Mouse (Mus musculus) CH12.LX (cell line): ENCODE measurements around the gene Ece1. TPM values are rescaled to one million over a fixed set of nuclear protein-coding genes. Genes with fewer than 3 reads are reported as not detected.

Source experiments
- DNase-seq: peaks from one replicate; pipeline ENCODE4 v3.0.0-alpha.2; 2013; ENCODE audit errors: extremely low read depth
- H3K27ac ChIP-seq: 2 replicates; pipeline ENCODE4 v1.5.1; 2012; ENCODE audit warnings: low read depth, mild to moderate bottlenecking, control low read depth, moderate library complexity; ENCODE audit not compliant: insufficient read depth
- H3K27me3 ChIP-seq: replicated peaks from 2 replicates; pipeline ENCODE3; 2012; ENCODE audit warnings: inconsistent platforms
- H3K36me3 ChIP-seq, 2 experiments: replicated peaks in 1 of 2; 2 replicates each; pipeline versions ENCODE3 to v1.6.1; 2012; ENCODE audit warnings: inconsistent platforms in 1 of 2, low read length in 1 of 2, mild to moderate bottlenecking in 1 of 2, mixed read lengths in 1 of 2, moderate library complexity in 1 of 2; ENCODE audit not compliant: control insufficient read depth in 1 of 2, insufficient read depth in 1 of 2
- H3K4me1 ChIP-seq, 2 experiments: 2 replicates each; pipeline ENCODE4 v1.6.1; 2012; ENCODE audit warnings: inconsistent platforms in 1 of 2, moderate library complexity in 1 of 2; ENCODE audit not compliant: insufficient read depth in 2 of 2, control insufficient read depth in 1 of 2
- H3K4me2 ChIP-seq: 2 replicates; pipeline ENCODE4 v1.6.1; 2012; ENCODE audit warnings: low read depth, mild to moderate bottlenecking, control low read depth; ENCODE audit not compliant: poor library complexity, insufficient read depth, severe bottlenecking
- H3K4me3 ChIP-seq, 3 experiments: fragments of 150-350 bp in 1 of 3; sonication (generic) in 1 of 3; replicated peaks in 1 of 3; 2 replicates each; pipeline versions ENCODE3 to v1.5.1; 2011 to 2012; ENCODE audit warnings: low read depth in 2 of 3, low read length in 2 of 3, mild to moderate bottlenecking in 2 of 3, moderate library complexity in 2 of 3, control low read depth in 1 of 3, improper control_type of control experiment in 1 of 3, inconsistent platforms in 1 of 3, mixed read lengths in 1 of 3; ENCODE audit not compliant: poor library complexity in 1 of 3
- H3K79me2 ChIP-seq: replicated peaks from 2 replicates; pipeline ENCODE4 v1.6.1; 2012; ENCODE audit warnings: mild to moderate bottlenecking, moderate library complexity; ENCODE audit not compliant: control insufficient read depth, poor library complexity, insufficient read depth, severe bottlenecking; ENCODE audit errors: extremely low read depth
- H3K9ac ChIP-seq: 2 replicates; pipeline ENCODE4 v1.6.1; 2012; ENCODE audit warnings: low read depth, mild to moderate bottlenecking, control low read depth, moderate library complexity; ENCODE audit not compliant: insufficient read depth
- H3K9me3 ChIP-seq: replicated peaks from 2 replicates; pipeline ENCODE3; 2012; ENCODE audit warnings: low read length, inconsistent platforms, mixed read lengths
- CTCF ChIP-seq, 2 experiments: IDR thresholded peaks in 1 of 2; conservative IDR thresholded peaks in 1 of 2; 2 replicates each; pipeline ENCODE4 v1.5.1; 2011 to 2012; ENCODE audit warnings: low read depth in 2 of 2, low read length in 2 of 2, improper control_type of control experiment in 1 of 2, inconsistent platforms in 1 of 2, mild to moderate bottlenecking in 1 of 2, moderate library complexity in 1 of 2
- EP300 ChIP-seq: IDR thresholded peaks from 2 replicates; pipeline ENCODE4 v1.6.1; 2011; ENCODE audit warnings: low read length, improper control_type of control experiment
- GABPA ChIP-seq: IDR thresholded peaks from 2 replicates; pipeline ENCODE4 v1.6.1; 2012; ENCODE audit warnings: low read depth, low read length, improper control_type of control experiment, inconsistent platforms; ENCODE audit not compliant: insufficient replicate concordance
- MAX ChIP-seq: IDR thresholded peaks from 2 replicates; pipeline ENCODE4 v1.6.1; 2011; ENCODE audit warnings: low read length, improper control_type of control experiment
- MAZ ChIP-seq: IDR thresholded peaks from 2 replicates; pipeline ENCODE4 v1.6.1; 2012; ENCODE audit warnings: low read depth, mild to moderate bottlenecking, inconsistent platforms, low read length, improper control_type of control experiment, moderate library complexity
- MYC ChIP-seq: IDR thresholded peaks from 2 replicates; pipeline ENCODE4 v1.6.1; 2011; ENCODE audit warnings: low read depth, mild to moderate bottlenecking, improper control_type of control experiment, low read length
- NELFE ChIP-seq: IDR thresholded peaks from 2 replicates; pipeline ENCODE4 v1.6.1; 2011; ENCODE audit warnings: low read depth, low read length, improper control_type of control experiment
- POLR2A ChIP-seq: IDR thresholded peaks from 2 replicates; pipeline ENCODE4 v1.6.1; 2011; ENCODE audit warnings: low read depth, mild to moderate bottlenecking, improper control_type of control experiment, low read length
- POLR2AphosphoS2 ChIP-seq: IDR thresholded peaks from 2 replicates; pipeline ENCODE4 v1.6.1; 2011; ENCODE audit warnings: low read depth, low read length, improper control_type of control experiment
- SMC3 ChIP-seq: IDR thresholded peaks from 2 replicates; pipeline ENCODE4 v1.6.1; 2011; ENCODE audit warnings: low read depth, low read length, improper control_type of control experiment
- TBP ChIP-seq: conservative IDR thresholded peaks from 2 replicates; pipeline ENCODE4 v1.6.1; 2011; ENCODE audit warnings: low read depth, low read length, improper control_type of control experiment
- TCF12 ChIP-seq: IDR thresholded peaks from 2 replicates; pipeline ENCODE4 v1.6.1; 2014; ENCODE audit warnings: low read depth, mild to moderate bottlenecking, inconsistent platforms, low read length, improper control_type of control experiment
- UBTF ChIP-seq: IDR thresholded peaks from 2 replicates; pipeline ENCODE4 v1.6.1; 2012; ENCODE audit warnings: low read depth, mild to moderate bottlenecking, inconsistent platforms, low read length, improper control_type of control experiment, moderate library complexity
- USF2 ChIP-seq: conservative IDR thresholded peaks from 2 replicates; pipeline ENCODE4 v1.6.1; 2011; ENCODE audit warnings: low read depth, low read length, improper control_type of control experiment
- ZC3H11A ChIP-seq: IDR thresholded peaks from 2 replicates; pipeline ENCODE4 v1.6.1; 2012; ENCODE audit warnings: low read depth, mild to moderate bottlenecking, inconsistent platforms, low read length, improper control_type of control experiment
- dilution Hi-C: fragments of 300-500 bp; cut with MboI; formaldehyde crosslinking; loops from 2 replicates; pipeline ENCODE4 v1.14.3; 2020; ENCODE audit warnings: low sequenced_read_pairs; ENCODE audit not compliant: extremely low pct_unique_long_range_greater_than_20kb, extremely low pct_ligation_motif_present
- in situ Hi-C: fragments of 300-500 bp; cut with MboI; formaldehyde crosslinking; loops from 3 replicates; pipeline ENCODE4 v1.14.3; 2019; ENCODE audit warnings: low sequenced_read_pairs, low pct_ligation_motif_present, low pct_unique_long_range_greater_than_20kb, mixed read lengths
- polyA plus RNA-seq: library from polyadenylated mRNA; unstranded; fragments of >175 nt; gene quantifications from 2 replicates; pipeline ENCODE4 v1.2.1, GENCODE M21; 2012; ENCODE audit warnings: low read depth; ENCODE audit not compliant: insufficient read length
- total RNA-seq, 2 experiments: library from RNA; depleted of rRNA; stranded (reverse); fragments of 300-350 nt in 1 of 2; fragments of >200 nt in 1 of 2; gene quantifications; 2 replicates each; pipeline ENCODE4 v1.2.3; 2012 to 2014

Gene Ece1
- total and polyA plus RNA-seq, 3 experiments: 0.12 to 10.0 (median 0.16) TPM

GRCm38 (mm10) chr4:137919116-137919515, 57.1 kb downstream of the Ece1 start:
- no peak overlapping the region for H3K27ac ChIP-seq
- in situ Hi-C loops: no loop called here
- TF ChIP-seq MAX: no peak
- no peak for TF ChIP-seq MYC
- no peak for TF ChIP-seq GABPA
- TF ChIP-seq TCF12: no peak
- TF ChIP-seq CTCF (conservative IDR thresholded peaks at IDR 0.05 in 1 of 2, IDR thresholded peaks at IDR 0.05 in 1 of 2; ENCODE audit: low read depth in 2 of 2, low read length in 2 of 2): no peak
- TF ChIP-seq EP300: no peak
- no peak for TF ChIP-seq SMC3
- no peak for TF ChIP-seq NELFE
- TF ChIP-seq TBP: no peak
- no peak for TF ChIP-seq ZC3H11A

GRCm38 (mm10) chr4:137920005-137920404, 58.0 kb downstream of the Ece1 start:
- dilution Hi-C loops (no loop called here), in situ Hi-C loops (no loop called here)
- Histone ChIP-seq H3K36me3 (no peaks in the 10 kb centered on the region), H3K4me3 (no peak overlapping the region), H3K27ac (no peak overlapping the region), H3K9ac (no peak overlapping the region), H3K4me2 (no peak overlapping the region), H3K27me3 (peaks cover 89% of the 10 kb centered on the region), H3K79me2 (no peaks in the 10 kb centered on the region), H3K4me1 (peaks cover 0 to 8% of the 10 kb centered on the region in 2 experiments; a peak in 2 of 4 replicates), H3K9me3 (no peaks in the 10 kb centered on the region)
- DNase-seq: no peak
- TF ChIP-seq TBP (no peak), MAZ (no peak), POLR2A (no peak), CTCF (conservative IDR thresholded peaks at IDR 0.05 in 1 of 2, IDR thresholded peaks at IDR 0.05 in 1 of 2; ENCODE audit: low read depth in 2 of 2, low read length in 2 of 2) (no peak), POLR2AphosphoS2 (no peak), USF2 (no peak), UBTF (no peak)

More at GRCm38 (mm10) chr4:137919116-137919515, 57.1 kb downstream of the Ece1 start:
- H3K9ac ChIP-seq: no peak overlapping the region
- H3K27me3 ChIP-seq: peaks cover 91% of the 10 kb centered on the region
- no peak overlapping the region for H3K4me2 ChIP-seq
- no peaks in the 10 kb centered on the region for H3K79me2 ChIP-seq
- no peaks in the 10 kb centered on the region for H3K9me3 ChIP-seq
- no peaks in the 10 kb centered on the region for H3K36me3 ChIP-seq
- dilution Hi-C loops: no loop called here
- no peak overlapping the region for H3K4me3 ChIP-seq
- peaks cover 0 to 8% of the 10 kb centered on the region in 2 experiments; a peak in 2 of 4 replicates for H3K4me1 ChIP-seq
- DNase-seq: no peak
